Mouse (Mus musculus): ENCODE measurements around the gene Ptpra. TPM values are rescaled to one million over a fixed set of nuclear protein-coding genes. Genes with fewer than 3 reads are reported as not detected.
A peak's percentile ranks its signal among the peaks of the same experiment; 100 is the strongest.

The Ptpra gene
- total and polyA plus RNA-seq, 2 experiments from 2014 or later = 154 to 162 TPM

DNA sequence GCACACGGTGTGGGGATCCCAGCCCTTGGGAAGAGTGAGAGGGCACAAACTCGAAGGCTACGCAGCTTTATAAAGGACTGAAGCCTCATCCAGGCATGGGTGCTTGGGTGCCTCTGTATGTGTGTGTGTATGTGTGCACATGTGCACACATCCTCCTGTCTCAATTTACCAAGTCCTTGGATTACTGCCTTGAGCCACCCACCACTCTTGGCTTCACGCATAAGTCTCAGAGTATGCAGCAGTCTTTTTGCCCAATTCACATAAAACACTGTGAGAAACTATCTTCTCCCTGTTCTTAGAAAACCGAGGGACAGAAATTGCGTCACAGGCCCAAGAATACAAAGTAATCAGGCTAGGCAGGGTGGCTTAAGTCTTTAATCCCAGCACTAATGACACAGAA is 135.9 kb downstream of the Ptpra start:
- H3K4me1 ChIP-seq (ENCODE audit: insufficient read depth) = no peaks in the 10 kb centered on the region
- TF ChIP-seq CTCF (IDR thresholded peaks at IDR 0.05; ENCODE audit: low read depth) = no peak
- no peak for DNase-seq
- no peak overlapping the region for H3K4me2 ChIP-seq (ENCODE audit: low read depth)
- H3K9me3 ChIP-seq (ENCODE audit: low read length) = no peaks in the 10 kb centered on the region
- ATAC-seq = no peak
- H3K27ac ChIP-seq (ENCODE audit: low read depth, low read length) = no peak overlapping the region
- H3K4me3 ChIP-seq (ENCODE audit: low read depth, low read length) = no peak overlapping the region
- H3K36me3 ChIP-seq (ENCODE audit: insufficient read depth) = peaks cover 13% of the 10 kb centered on the region
- H3K9ac ChIP-seq = no peak overlapping the region
- 91% methylated on average over 6 of the region's 6 CpGs for WGBS
- peaks cover 16% of the 10 kb centered on the region for H3K27me3 ChIP-seq (ENCODE audit: insufficient read depth, low read length)

DNA sequence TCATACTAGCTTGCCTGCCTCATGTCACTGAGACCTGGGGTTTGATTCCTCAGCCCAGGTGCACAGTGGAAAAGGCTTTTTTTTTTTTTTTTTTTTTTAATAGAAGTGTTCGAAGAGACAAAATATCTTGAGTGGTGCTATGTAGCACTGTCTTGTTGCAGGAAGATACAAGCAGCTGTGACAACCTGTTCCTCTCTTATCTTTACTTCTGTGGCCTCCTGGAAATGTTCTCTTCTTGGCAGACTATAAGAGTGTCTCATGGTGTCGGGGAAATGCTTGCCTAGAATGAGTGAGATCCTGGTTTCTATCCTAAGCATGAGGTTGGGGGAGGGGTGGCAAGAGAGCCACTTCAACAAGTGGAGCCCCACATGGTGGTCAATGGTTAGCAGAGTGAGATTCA is 138.3 kb downstream of the Ptpra start:
- TF ChIP-seq CTCF (IDR thresholded peaks at IDR 0.05; ENCODE audit: low read depth) = no peak
- H3K4me2 ChIP-seq (ENCODE audit: low read depth) = no peak overlapping the region
- 87% methylated on average over 2 of the region's 2 CpGs for WGBS

DNA sequence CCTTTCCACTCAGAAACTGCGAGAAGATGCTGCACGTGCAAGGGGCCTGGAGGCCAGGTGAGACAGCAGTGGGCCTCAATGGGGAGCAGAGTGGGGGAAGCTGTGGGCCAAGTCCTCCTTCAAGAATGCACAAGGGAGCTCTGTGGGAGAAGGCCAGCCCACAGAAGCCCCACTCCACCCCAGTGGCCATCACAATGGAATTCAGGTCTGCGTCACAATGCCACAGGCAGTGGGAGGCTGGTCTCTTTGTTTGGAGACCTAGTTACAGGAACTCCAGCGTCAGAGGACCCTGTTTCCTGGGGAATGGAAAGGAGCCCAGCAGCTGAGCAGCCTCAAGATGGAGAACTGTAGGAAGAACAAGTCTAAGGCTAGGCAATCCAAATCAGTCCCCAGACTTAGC is 139.1 kb downstream of the Ptpra start:
- H3K27ac ChIP-seq (ENCODE audit: low read depth, low read length) = no peak overlapping the region
- no peak for TF ChIP-seq CTCF (IDR thresholded peaks at IDR 0.05; ENCODE audit: low read depth)
- no peak overlapping the region for H3K4me3 ChIP-seq (ENCODE audit: low read depth, low read length)
- no peak overlapping the region for H3K4me2 ChIP-seq (ENCODE audit: low read depth)
- no peak overlapping the region for H3K9ac ChIP-seq
- 53% methylated on average over 4 of the region's 4 CpGs for WGBS
- no peaks in the 10 kb centered on the region for H3K4me1 ChIP-seq (ENCODE audit: insufficient read depth)
- no peak for ATAC-seq
- no peaks in the 10 kb centered on the region for H3K27me3 ChIP-seq (ENCODE audit: insufficient read depth, low read length)
- peaks cover 20% of the 10 kb centered on the region for H3K36me3 ChIP-seq (ENCODE audit: insufficient read depth)
- H3K9me3 ChIP-seq (ENCODE audit: low read length) = no peaks in the 10 kb centered on the region
- DNase-seq = no peak

More for the DNA sequence above, 138.3 kb downstream of the Ptpra start:
- H3K36me3 ChIP-seq (ENCODE audit: insufficient read depth) = peaks cover 20% of the 10 kb centered on the region
- H3K9ac ChIP-seq = no peak overlapping the region
- no peak overlapping the region for H3K27ac ChIP-seq (ENCODE audit: low read depth, low read length)
- no peaks in the 10 kb centered on the region for H3K27me3 ChIP-seq (ENCODE audit: insufficient read depth, low read length)
- H3K4me3 ChIP-seq (ENCODE audit: low read depth, low read length) = no peak overlapping the region
- DNase-seq = no peak
- no peaks in the 10 kb centered on the region for H3K4me1 ChIP-seq (ENCODE audit: insufficient read depth)
- ATAC-seq = no peak
- no peaks in the 10 kb centered on the region for H3K9me3 ChIP-seq (ENCODE audit: low read length)

DNA sequence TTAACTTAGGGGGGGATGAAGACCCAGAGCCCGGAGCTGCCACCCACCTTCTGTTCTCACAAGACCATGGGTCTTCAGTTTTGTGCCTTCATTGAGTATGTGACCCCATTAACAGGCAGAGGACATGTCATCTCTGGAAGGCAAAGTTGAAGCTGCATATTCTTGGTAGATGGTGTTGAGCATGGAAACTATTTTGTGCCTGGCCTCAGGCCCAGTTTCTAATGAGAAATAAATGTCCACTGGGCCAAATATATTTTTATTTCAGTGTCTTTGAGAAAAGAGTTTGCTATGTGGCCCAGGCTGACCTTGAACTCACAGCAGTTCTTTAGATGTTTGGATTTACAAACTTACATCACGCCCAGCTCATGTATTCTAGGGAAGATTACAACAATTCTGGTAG is 139.7 kb downstream of the Ptpra start:
- Histone ChIP-seq H3K27ac (ENCODE audit: low read depth, low read length) (no peak overlapping the region), H3K9ac (no peak overlapping the region), H3K9me3 (ENCODE audit: low read length) (no peaks in the 10 kb centered on the region), H3K36me3 (ENCODE audit: insufficient read depth) (peaks cover 23% of the 10 kb centered on the region), H3K4me2 (ENCODE audit: low read depth) (no peak overlapping the region), H3K4me3 (ENCODE audit: low read depth, low read length) (no peak overlapping the region), H3K4me1 (ENCODE audit: insufficient read depth) (no peaks in the 10 kb centered on the region), H3K27me3 (ENCODE audit: insufficient read depth, low read length) (no peaks in the 10 kb centered on the region)
- DNase-seq (no peak), ATAC-seq (no peak)
- WGBS = 97% methylated on average over 2 of the region's 2 CpGs
- TF ChIP-seq CTCF (IDR thresholded peaks at IDR 0.05; ENCODE audit: low read depth) = no peak

DNA sequence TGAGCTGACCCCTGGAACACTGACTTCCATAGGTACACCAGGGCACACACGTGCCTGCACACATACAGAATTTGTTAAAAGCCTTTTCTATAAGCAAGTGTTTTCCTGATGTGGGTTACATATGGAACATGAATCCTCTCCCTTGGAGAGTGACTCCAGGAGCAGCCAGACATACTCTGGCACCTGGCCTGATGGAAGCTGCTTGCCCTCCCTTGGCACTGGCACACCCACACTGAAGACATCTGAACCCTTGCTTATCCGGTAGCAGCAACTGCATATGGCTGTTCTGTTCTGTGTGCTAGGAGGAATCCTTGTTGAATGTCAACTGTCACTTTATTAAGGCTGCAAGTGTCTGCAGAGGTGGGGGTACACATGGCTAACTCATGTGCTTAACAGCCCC is 140.9 kb downstream of the Ptpra start:
- ATAC-seq (no peak), DNase-seq (no peak)
- no peak overlapping the region for H3K4me2 ChIP-seq (ENCODE audit: low read depth)
- no peak for TF ChIP-seq CTCF (IDR thresholded peaks at IDR 0.05; ENCODE audit: low read depth)
- H3K36me3 ChIP-seq (ENCODE audit: insufficient read depth) = peaks cover 33% of the 10 kb centered on the region
- 90% methylated on average over 2 of the region's 2 CpGs for WGBS
- no peak overlapping the region for H3K4me3 ChIP-seq (ENCODE audit: low read depth, low read length)
- no peaks in the 10 kb centered on the region for H3K4me1 ChIP-seq (ENCODE audit: insufficient read depth)
- H3K9me3 ChIP-seq (ENCODE audit: low read length) = no peaks in the 10 kb centered on the region
- no peak overlapping the region for H3K27ac ChIP-seq (ENCODE audit: low read depth, low read length)
- no peak overlapping the region for H3K9ac ChIP-seq
- no peaks in the 10 kb centered on the region for H3K27me3 ChIP-seq (ENCODE audit: insufficient read depth, low read length)

DNA sequence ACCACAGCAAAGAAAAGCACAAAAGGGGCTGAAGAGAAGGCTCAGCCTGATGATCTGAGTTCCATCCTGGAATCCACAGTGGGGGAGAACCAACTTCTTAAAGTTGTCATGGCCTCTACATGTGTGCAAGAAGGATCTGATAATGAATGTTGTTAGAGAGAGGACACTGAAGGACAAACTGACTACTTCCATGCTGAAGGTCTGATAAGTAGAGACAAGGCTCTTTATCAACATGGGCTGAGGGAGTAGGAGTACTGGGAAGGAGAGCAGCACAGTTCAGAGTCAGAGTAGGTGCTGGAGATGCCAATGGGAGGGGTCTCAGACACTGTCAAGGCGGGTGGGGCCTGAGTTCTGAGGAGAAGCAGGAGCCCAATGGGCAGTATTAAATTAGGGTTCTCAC is 145.5 kb downstream of the Ptpra start:
- DNase-seq (no peak), ATAC-seq (no peak)
- H3K36me3 ChIP-seq (ENCODE audit: insufficient read depth) = peaks cover 61% of the 10 kb centered on the region
- H3K9me3 ChIP-seq (ENCODE audit: low read length) = no peaks in the 10 kb centered on the region
- no peak for TF ChIP-seq CTCF (IDR thresholded peaks at IDR 0.05; ENCODE audit: low read depth)
- no peak overlapping the region for H3K4me2 ChIP-seq (ENCODE audit: low read depth)
- H3K4me1 ChIP-seq (ENCODE audit: insufficient read depth) = no peaks in the 10 kb centered on the region
- no peaks in the 10 kb centered on the region for H3K27me3 ChIP-seq (ENCODE audit: insufficient read depth, low read length)
- no peak overlapping the region for H3K27ac ChIP-seq (ENCODE audit: low read depth, low read length)
- no peak overlapping the region for H3K4me3 ChIP-seq (ENCODE audit: low read depth, low read length)
- 83% methylated on average over 1 of the region's 1 CpGs for WGBS
- H3K9ac ChIP-seq = no peak overlapping the region

DNA sequence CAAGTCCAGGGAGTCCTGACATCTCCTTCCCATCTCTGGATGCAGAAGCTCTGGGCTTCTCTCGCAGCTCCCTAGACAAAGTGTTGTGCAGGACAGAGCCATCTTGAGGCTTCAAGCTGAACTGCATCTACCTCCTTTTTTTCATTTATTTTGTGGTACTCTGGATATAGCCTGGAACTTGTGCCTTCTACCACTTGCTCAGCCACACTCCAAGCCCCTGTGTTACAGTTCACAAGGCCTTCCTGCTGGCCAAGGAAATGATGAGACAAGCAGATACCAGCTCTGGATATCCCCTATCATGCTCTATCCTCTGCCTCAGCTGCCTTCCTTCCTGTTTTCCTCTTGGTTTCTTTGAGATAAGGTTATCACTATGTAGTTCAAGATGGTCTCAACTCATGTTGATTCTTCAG is 147.5 kb downstream of the Ptpra start:
- TF ChIP-seq CTCF (IDR thresholded peaks at IDR 0.05; ENCODE audit: low read depth) = peak; percentile 73
- no peaks in the 10 kb centered on the region for H3K4me1 ChIP-seq (ENCODE audit: insufficient read depth)
- H3K4me3 ChIP-seq (ENCODE audit: low read depth, low read length) = no peak overlapping the region
- DNase-seq (peak; percentile 69), ATAC-seq (peak; percentile 78)
- H3K4me2 ChIP-seq (ENCODE audit: low read depth) = no peak overlapping the region
- H3K9ac ChIP-seq = no peak overlapping the region
- H3K27ac ChIP-seq (ENCODE audit: low read depth, low read length) = no peak overlapping the region
- 3% methylated on average over 1 of the region's 1 CpGs for WGBS
- H3K36me3 ChIP-seq (ENCODE audit: insufficient read depth) = peaks cover 58% of the 10 kb centered on the region
- H3K9me3 ChIP-seq (ENCODE audit: low read length) = no peaks in the 10 kb centered on the region
- H3K27me3 ChIP-seq (ENCODE audit: insufficient read depth, low read length) = no peaks in the 10 kb centered on the region

DNA sequence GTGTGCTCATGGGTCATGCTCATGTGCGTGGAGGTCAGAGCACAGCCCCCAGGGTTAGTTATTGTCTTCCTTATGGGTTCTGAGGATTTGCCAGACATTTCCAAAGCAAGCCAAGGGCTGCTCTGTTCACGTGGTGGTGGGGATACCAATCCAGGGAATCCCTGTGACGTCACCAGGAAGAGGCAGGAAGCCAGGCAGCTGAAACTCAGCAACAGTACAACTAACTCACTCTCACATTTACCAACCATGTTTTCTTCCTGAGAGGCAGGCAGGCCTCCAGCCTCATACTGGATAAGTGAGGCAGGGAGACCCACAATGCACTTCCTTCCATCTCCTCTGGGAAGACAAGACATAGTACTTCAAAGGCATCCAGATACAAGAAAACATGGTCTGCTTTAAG is 148.3 kb downstream of the Ptpra start:
- Histone ChIP-seq H3K9ac (no peak overlapping the region), H3K36me3 (ENCODE audit: insufficient read depth) (peaks cover 61% of the 10 kb centered on the region), H3K4me3 (ENCODE audit: low read depth, low read length) (no peak overlapping the region), H3K4me1 (ENCODE audit: insufficient read depth) (no peaks in the 10 kb centered on the region), H3K9me3 (ENCODE audit: low read length) (no peaks in the 10 kb centered on the region), H3K4me2 (ENCODE audit: low read depth) (no peak overlapping the region), H3K27me3 (ENCODE audit: insufficient read depth, low read length) (no peaks in the 10 kb centered on the region), H3K27ac (ENCODE audit: low read depth, low read length) (no peak overlapping the region)
- TF ChIP-seq CTCF (IDR thresholded peaks at IDR 0.05; ENCODE audit: low read depth) = no peak
- ATAC-seq = no peak
- 79% methylated on average over 3 of the region's 3 CpGs for whole genome bisulfite sequencing
- no peak for DNase-seq
